Mouse (Mus musculus) kidney, embryonic 14.5 days (tissue): ENCODE results near the gene Fndc3b. TPM values are rescaled to one million over a fixed set of nuclear protein-coding genes. Genes with fewer than 3 reads are reported as not detected.

Experiments used
- ATAC-seq: fragments of 200-750 bp; cut with Nextera tagmentation; 2 replicates; pipeline ENCODE4 v1.8.0; 2017; ENCODE audit warnings: moderate number of reproducible peaks, mild to moderate bottlenecking, moderate TSS enrichment, moderate library complexity; ENCODE audit not compliant: low FRiP score, low TSS enrichment
- H3K27ac ChIP-seq: fragments of 300-500 bp; sonication (generic); 2 replicates; pipeline ENCODE4 v1.5.1; 2014; ENCODE audit warnings: low read depth, mild to moderate bottlenecking, low read length, moderate library complexity, mixed read lengths
- H3K27me3 ChIP-seq: fragments of 300-500 bp; sonication (generic); 2 replicates; pipeline ENCODE4 v1.6.1; 2014; ENCODE audit warnings: mild to moderate bottlenecking, low read length; ENCODE audit not compliant: control insufficient read depth, insufficient read depth
- H3K36me3 ChIP-seq: fragments of 300-500 bp; sonication (generic); 2 replicates; pipeline ENCODE4 v1.6.1; 2014; ENCODE audit warnings: low read length, mixed read lengths; ENCODE audit not compliant: control insufficient read depth, insufficient read depth
- H3K4me1 ChIP-seq: fragments of 300-500 bp; sonication (generic); 2 replicates; pipeline ENCODE4 v1.6.1; 2014; ENCODE audit warnings: low read length, mixed read lengths; ENCODE audit not compliant: control insufficient read depth, insufficient read depth
- H3K4me2 ChIP-seq: fragments of 300-500 bp; sonication (generic); replicated peaks from 2 replicates; pipeline ENCODE4 v1.6.1; 2014; ENCODE audit warnings: low read depth, mild to moderate bottlenecking, low read length
- H3K4me3 ChIP-seq: fragments of 300-500 bp; sonication (generic); 2 replicates; pipeline ENCODE4 v1.5.1; 2014; ENCODE audit warnings: mild to moderate bottlenecking, low read length
- H3K9ac ChIP-seq: fragments of 300-500 bp; sonication (generic); 2 replicates; pipeline ENCODE4 v1.6.1; 2014; ENCODE audit warnings: low read depth, mild to moderate bottlenecking, low read length, moderate library complexity
- H3K9me3 ChIP-seq: fragments of 300-500 bp; sonication (generic); 2 replicates; pipeline ENCODE4 v1.6.1; 2016; ENCODE audit warnings: low read length; ENCODE audit not compliant: control insufficient read depth
- WGBS: fragments of 180-500 bp; shearing (Covaris S2); extraction: QIAGEN DNeasy Blood & Tissue Kit; methylation state at CpG from one replicate; pipeline ENCODE4 v1.1.7; 2014; 5-methylcytosine and 5-hydroxymethylcytosine counted together
- polyA plus RNA-seq: library from polyadenylated mRNA; unstranded; fragments of >200 nt; fragmentation: Nextera tagmentation; extraction: Ambion mirVana; gene quantifications from 2 replicates; pipeline ENCODE4 v1.2.1, GENCODE M21; 2014

The Fndc3b gene
- polyA plus RNA-seq, 1 experiment from 2014 or later, result 28.7 TPM

- no peaks in the 10 kb centered on the region for H3K9me3 ChIP-seq
- H3K36me3 ChIP-seq, result peaks cover 10% of the 10 kb centered on the region; the same call in 1 of the 2 replicates
- 47% methylated on average over 5 of the region's 5 CpGs for WGBS
- H3K27me3 ChIP-seq, result no peaks in the 10 kb centered on the region
- H3K4me3 ChIP-seq, result no peak overlapping the region
- H3K9ac ChIP-seq, result no peak overlapping the region
- no peak overlapping the region for H3K27ac ChIP-seq
- no peak overlapping the region for H3K4me2 ChIP-seq
- no peaks in the 10 kb centered on the region for H3K4me1 ChIP-seq
- ATAC-seq, result no peak
These were observed 194.6 kb downstream of the Fndc3b start for GRCm38 (mm10) chr3:27516536-27516935.

DNA sequence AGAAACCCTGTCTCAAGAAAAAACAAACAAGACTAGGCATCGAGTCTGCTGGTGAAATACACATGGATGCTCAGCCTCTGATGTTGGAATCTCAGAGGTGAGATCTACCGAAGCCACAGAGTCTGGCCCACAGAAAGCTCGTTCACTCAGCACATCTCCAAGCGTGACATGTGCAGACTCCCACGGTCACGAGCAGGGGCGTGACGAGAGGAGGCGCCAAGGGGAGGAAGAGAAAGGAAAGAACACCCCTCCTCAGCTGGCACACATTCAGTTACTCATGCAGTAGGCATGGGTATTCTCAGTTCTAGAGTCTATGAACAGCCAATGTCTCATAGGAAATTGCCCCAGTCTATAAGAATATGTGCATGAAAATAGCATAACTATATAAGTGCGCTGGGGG is 199.3 kb downstream of the Fndc3b start:
- WGBS, result 48% methylated on average over 10 of the region's 10 CpGs
- 0 out of 2 replicates have a peak, but pooled peaks have one; percentile 39 for ATAC-seq
- no peaks in the 10 kb centered on the region for H3K4me1 ChIP-seq

GRCm38 (mm10) chr3:27506886-27507285 is 204.2 kb downstream of the Fndc3b start:
- Histone ChIP-seq H3K36me3 (peaks cover 31% of the 10 kb centered on the region; the same call in 1 of the 2 replicates), H3K4me1 (no peaks in the 10 kb centered on the region), H3K4me3 (no peak overlapping the region), H3K4me2 (no peak overlapping the region), H3K27ac (no peak overlapping the region), H3K27me3 (no peaks in the 10 kb centered on the region), H3K9ac (no peak overlapping the region), H3K9me3 (no peaks in the 10 kb centered on the region)
- WGBS, result 84% methylated on average over 3 of the region's 3 CpGs
- ATAC-seq, result no peak

More for the DNA sequence above, 199.3 kb downstream of the Fndc3b start:
- no peak overlapping the region for H3K9ac ChIP-seq
- H3K27me3 ChIP-seq, result no peaks in the 10 kb centered on the region
- no peak overlapping the region for H3K4me3 ChIP-seq
- H3K27ac ChIP-seq, result no peak overlapping the region
- no peaks in the 10 kb centered on the region for H3K9me3 ChIP-seq
- H3K36me3 ChIP-seq, result peaks cover 16% of the 10 kb centered on the region; the same call in 1 of the 2 replicates
- H3K4me2 ChIP-seq, result no peak overlapping the region

DNA sequence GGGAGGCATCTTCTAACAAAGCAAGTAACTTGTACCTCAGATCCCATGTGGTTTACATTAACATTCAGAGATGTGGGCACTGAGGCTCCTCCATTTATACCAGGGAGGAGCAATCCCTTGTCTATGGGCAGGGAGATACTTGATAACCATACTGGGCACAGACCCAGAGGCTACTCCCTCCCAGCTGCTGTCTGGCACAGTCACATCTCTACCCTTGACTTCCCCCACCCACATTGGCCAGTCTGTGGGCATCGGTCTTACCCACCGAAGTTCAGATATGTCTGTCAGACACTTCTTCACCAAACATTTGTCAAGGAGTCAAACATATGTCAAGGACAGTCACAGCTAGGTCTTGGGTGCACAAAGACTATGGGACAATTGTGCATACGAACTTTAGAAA is 205.5 kb downstream of the Fndc3b start:
- Histone ChIP-seq H3K9me3 (no peaks in the 10 kb centered on the region), H3K27me3 (no peaks in the 10 kb centered on the region), H3K27ac (no peak overlapping the region), H3K4me1 (no peaks in the 10 kb centered on the region), H3K9ac (no peak overlapping the region), H3K4me2 (no peak overlapping the region), H3K36me3 (peaks cover 40% of the 10 kb centered on the region; the same call in 1 of the 2 replicates), H3K4me3 (no peak overlapping the region)
- ATAC-seq, result no peak
- WGBS, result 94% methylated on average over 3 of the region's 3 CpGs

DNA sequence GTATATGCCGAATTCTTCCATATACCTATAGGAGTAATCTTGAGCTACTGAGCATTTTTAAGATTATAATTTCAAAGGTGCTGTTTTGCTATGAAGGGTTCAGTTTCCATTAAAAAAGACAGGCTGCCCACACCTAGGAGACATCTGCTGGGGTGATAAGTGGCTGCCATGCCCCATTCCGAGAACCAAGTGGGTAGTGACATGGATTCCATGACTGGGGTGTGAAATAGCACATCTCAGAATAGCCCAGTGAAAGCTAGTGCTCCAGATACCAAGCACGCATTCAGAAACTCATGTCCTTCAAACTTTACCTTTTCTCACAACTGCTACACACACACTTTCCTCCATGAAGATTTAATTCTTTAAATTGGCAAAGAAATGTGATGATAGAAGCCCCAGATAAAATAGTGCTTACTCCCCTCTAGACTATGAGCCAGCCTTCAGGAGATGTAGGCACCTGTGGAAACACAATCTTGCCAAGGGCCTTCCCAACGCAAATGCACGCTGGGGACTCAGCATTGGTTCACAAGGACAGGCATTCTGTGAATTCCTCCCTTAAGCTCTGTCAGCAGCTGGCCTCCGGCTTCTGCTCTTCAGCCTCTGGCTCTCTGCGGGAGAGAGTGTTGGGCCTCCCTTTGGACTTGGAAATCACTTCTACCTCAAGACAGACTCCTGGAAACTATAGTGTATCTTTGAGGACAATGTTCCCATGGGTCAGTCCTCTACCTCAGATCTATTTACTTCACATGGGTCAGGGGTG is 207.6 kb downstream of the Fndc3b start:
- H3K27ac ChIP-seq, result no peak overlapping the region
- no peak for ATAC-seq
- no peak overlapping the region for H3K9ac ChIP-seq
- WGBS, result 88% methylated on average over 7 of the region's 7 CpGs
- no peaks in the 10 kb centered on the region for H3K4me1 ChIP-seq
- H3K4me2 ChIP-seq, result no peak overlapping the region
- H3K4me3 ChIP-seq, result no peak overlapping the region
- no peaks in the 10 kb centered on the region for H3K27me3 ChIP-seq
- no peaks in the 10 kb centered on the region for H3K9me3 ChIP-seq
- H3K36me3 ChIP-seq, result peaks cover 53% of the 10 kb centered on the region

DNA sequence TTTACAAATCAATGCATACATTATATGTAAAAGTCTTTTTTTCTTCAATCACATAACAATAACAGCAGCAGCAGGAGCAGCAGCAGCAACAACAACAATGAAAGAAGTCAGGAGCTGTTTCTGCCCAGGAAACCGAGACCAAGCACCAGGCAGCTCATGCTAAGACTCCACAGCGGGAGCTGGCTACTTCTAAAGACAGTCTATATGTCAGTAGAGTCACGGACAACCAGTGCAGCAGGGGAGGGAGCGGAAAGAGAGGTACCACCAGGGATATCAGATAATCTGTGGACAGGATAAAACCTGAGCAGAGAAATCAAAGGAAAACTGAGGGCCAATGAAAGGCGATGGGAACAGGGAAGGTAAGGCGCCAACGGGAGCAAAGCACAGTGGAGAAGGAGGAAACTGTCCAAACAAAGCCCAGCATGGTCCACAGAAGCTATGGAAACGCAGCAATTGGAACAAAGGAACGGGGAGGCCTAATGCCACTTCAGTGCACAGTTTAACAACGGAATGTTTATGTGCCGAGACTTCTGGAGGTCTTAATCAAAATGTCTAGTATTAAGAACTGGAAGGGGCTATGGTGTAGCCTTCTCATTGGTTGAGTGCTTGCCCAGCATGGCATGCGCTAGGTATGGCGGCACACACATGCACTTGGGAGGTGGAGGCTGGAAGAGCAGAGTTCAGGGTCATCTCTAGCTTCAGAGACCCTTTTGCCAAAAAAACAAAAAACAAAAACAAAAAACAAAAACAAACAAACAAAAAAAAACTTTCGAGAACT is 215.6 kb downstream of the Fndc3b start:
- no peak overlapping the region for H3K27ac ChIP-seq
- ATAC-seq, result no peak
- no peaks in the 10 kb centered on the region for H3K27me3 ChIP-seq
- 90% methylated on average over 14 of the region's 14 CpGs for WGBS
- peaks cover 62% of the 10 kb centered on the region for H3K36me3 ChIP-seq
- H3K4me1 ChIP-seq, result no peaks in the 10 kb centered on the region
- no peaks in the 10 kb centered on the region for H3K9me3 ChIP-seq
- H3K4me2 ChIP-seq, result no peak overlapping the region
- H3K4me3 ChIP-seq, result no peak overlapping the region
- no peak overlapping the region for H3K9ac ChIP-seq

GRCm38 (mm10) chr3:27494698-27495097 is 216.4 kb downstream of the Fndc3b start:
- no peak overlapping the region for H3K4me2 ChIP-seq
- no peak overlapping the region for H3K9ac ChIP-seq
- 92% methylated on average over 6 of the region's 6 CpGs for WGBS
- H3K27ac ChIP-seq, result no peak overlapping the region
- no peaks in the 10 kb centered on the region for H3K9me3 ChIP-seq
- no peaks in the 10 kb centered on the region for H3K27me3 ChIP-seq
- ATAC-seq, result no peak
- H3K4me1 ChIP-seq, result no peaks in the 10 kb centered on the region
- H3K36me3 ChIP-seq, result peaks cover 59% of the 10 kb centered on the region
- no peak overlapping the region for H3K4me3 ChIP-seq

DNA sequence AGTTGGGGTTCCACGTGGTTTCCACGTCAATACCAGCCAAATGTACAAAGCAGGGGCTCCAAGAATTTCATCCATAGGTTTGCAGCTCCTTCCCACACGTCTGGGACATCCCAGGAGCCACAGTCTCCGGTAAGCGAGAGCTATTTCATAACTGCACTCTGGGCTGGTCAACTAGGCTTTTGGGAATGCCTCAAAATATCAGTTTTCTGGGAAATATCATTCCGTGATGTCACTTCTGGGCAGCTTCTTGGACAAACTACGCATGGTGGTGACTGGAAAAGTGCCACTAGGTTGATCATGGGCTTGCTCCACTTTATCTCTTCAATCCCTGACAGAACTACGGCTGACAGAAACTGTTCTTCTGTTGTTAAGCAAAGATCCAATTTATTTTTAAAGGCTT is 217.0 kb downstream of the Fndc3b start:
- Histone ChIP-seq H3K36me3 (peaks cover 53% of the 10 kb centered on the region), H3K4me3 (no peak overlapping the region), H3K4me2 (no peak overlapping the region), H3K27ac (no peak overlapping the region), H3K9me3 (no peaks in the 10 kb centered on the region), H3K9ac (no peak overlapping the region), H3K4me1 (no peaks in the 10 kb centered on the region), H3K27me3 (no peaks in the 10 kb centered on the region)
- ATAC-seq, result no peak
- 93% methylated on average over 8 of the region's 8 CpGs for WGBS

GRCm38 (mm10) chr3:27491821-27492220 is 219.3 kb downstream of the Fndc3b start:
- Histone ChIP-seq H3K27me3 (no peaks in the 10 kb centered on the region), H3K9me3 (no peaks in the 10 kb centered on the region), H3K27ac (no peak overlapping the region), H3K4me1 (no peaks in the 10 kb centered on the region), H3K4me3 (no peak overlapping the region), H3K4me2 (no peak overlapping the region), H3K9ac (no peak overlapping the region), H3K36me3 (peaks cover 46% of the 10 kb centered on the region)
- no peak for ATAC-seq
- WGBS, result 82% methylated on average over 6 of the region's 6 CpGs
